Mouse (Mus musculus) layer of hippocampus, adult 2 months (tissue): ENCODE measurements around the gene Aatk. TPM values are rescaled to one million over a fixed set of nuclear protein-coding genes. Genes with fewer than 3 reads are reported as not detected.

ENCODE experiments used
- DNase-seq, 2 experiments: peaks; one replicate each; pipeline ENCODE4 v3.0.0; 2022; ENCODE audit warnings: low spot score in 2 of 2
- H3K27ac ChIP-seq: fragments of 200-600 bp; 2 replicates; pipeline ENCODE4 v1.8.1; 2022
- H3K4me3 ChIP-seq: fragments of 200-600 bp; 2 replicates; pipeline ENCODE4 v1.8.1; 2022; ENCODE audit warnings: mild to moderate bottlenecking
- CTCF ChIP-seq: fragments of 200-600 bp; conservative IDR thresholded peaks from 2 replicates; pipeline ENCODE4 v1.8.1; 2022; ENCODE audit warnings: antibody characterized with exemption, mild to moderate bottlenecking, moderate library complexity
- microRNA-seq, 2 experiments: library from miRNA; unstranded; fragments of <30 nt; microRNA quantifications; one replicate each; pipeline ENCODE4 v1.2.0; 2021
- total RNA-seq, 2 experiments: library from RNA; stranded (reverse); gene quantifications; 2 replicates each; pipeline ENCODE4 v1.2.3; 2021

Aatk gene
- total RNA-seq, 2 experiments from 2014 or later = 196 to 207 TPM

GRCm38 (mm10) chr11:119970021-119970851 lies 76.7 kb downstream of the Aatk start:
- H3K4me3 ChIP-seq = no peak overlapping the region
- peak overlapping the region; percentile 41; the same call in 1 of the 2 replicates for H3K27ac ChIP-seq
- no peak for TF ChIP-seq CTCF
- DNase-seq = no peak

- TF ChIP-seq CTCF = no peak
- DNase-seq = no peak
Measured at GRCm38 (mm10) chr11:119967892-119968291, 79.1 kb downstream of the Aatk start.

GRCm38 (mm10) chr11:119967401-119967800 lies 79.6 kb downstream of the Aatk start:
- Histone ChIP-seq H3K27ac (no peak overlapping the region; the same call in 1 of the 2 replicates), H3K4me3 (no peak overlapping the region)
- no peak for TF ChIP-seq CTCF
- DNase-seq = no peak

More at GRCm38 (mm10) chr11:119967892-119968291, 79.1 kb downstream of the Aatk start:
- no peak overlapping the region for H3K4me3 ChIP-seq
- no peak overlapping the region for H3K27ac ChIP-seq

GRCm38 (mm10) chr11:119966294-119966693 lies 80.7 kb downstream of the Aatk start:
- no peak overlapping the region for H3K4me3 ChIP-seq
- DNase-seq = no peak
- TF ChIP-seq CTCF = no peak
- 0 out of 2 replicates have a peak overlapping the region, but pooled peaks have one; percentile 3 for H3K27ac ChIP-seq

GRCm38 (mm10) chr11:119965053-119965452 lies 81.9 kb downstream of the Aatk start:
- peak overlapping the region; percentile 40 for H3K27ac ChIP-seq
- no peak for DNase-seq
- TF ChIP-seq CTCF = 0 out of 2 replicates have a peak, but pooled peaks have one; percentile 4
- H3K4me3 ChIP-seq = no peak overlapping the region

GRCm38 (mm10) chr11:119961511-119961910 lies 85.5 kb downstream of the Aatk start:
- DNase-seq = peak in 1 of 2 experiments; percentile 44
- peak overlapping the region; percentile 80 for H3K27ac ChIP-seq
- TF ChIP-seq CTCF = no peak
- peak overlapping the region; percentile 20; the same call in 1 of the 2 replicates for H3K4me3 ChIP-seq

- peak overlapping the region; percentile 80 for H3K27ac ChIP-seq
- no peak for TF ChIP-seq CTCF
Measured at GRCm38 (mm10) chr11:119960671-119961070, 86.3 kb downstream of the Aatk start.

GRCm38 (mm10) chr11:119959714-119960113 lies 87.3 kb downstream of the Aatk start:
- Histone ChIP-seq H3K4me3 (no peak overlapping the region), H3K27ac (peak overlapping the region; percentile 68)
- no peak for DNase-seq
- TF ChIP-seq CTCF = no peak

More at GRCm38 (mm10) chr11:119960671-119961070, 86.3 kb downstream of the Aatk start:
- H3K4me3 ChIP-seq = peak overlapping the region; percentile 20; the same call in 1 of the 2 replicates
- no peak for DNase-seq

GRCm38 (mm10) chr11:119958856-119959255 lies 88.1 kb downstream of the Aatk start:
- DNase-seq = no peak
- Histone ChIP-seq H3K27ac (peak overlapping the region; percentile 68), H3K4me3 (no peak overlapping the region)
- TF ChIP-seq CTCF = no peak

Small RNAs within 50 kb of the gene (microRNA-seq; reads per million reads assigned to microRNA genes)
- gene Gm25948 (0 reads per million in 2 experiments), gene Mir3065 (0 reads per million in 2 experiments), gene Mir338 (0 reads per million in 2 experiments)

Other genes with a start within 250 kb of the Aatk start
- 10 to 100 TPM; 34.7 to 45.9 TPM for gene Chmp6, start 133.7 kb downstream of the Aatk start, total RNA-seq
- gene Baiap2, start 104.4 kb downstream of the Aatk start, total RNA-seq = 100 to 1,000 TPM; 244 to 257 TPM
- gene Cep131, start 39.7 kb upstream of the Aatk start, total RNA-seq = 10 to 100 TPM; 35.6 to 37.0 TPM
- 10 to 100 TPM; 16.3 to 17.1 TPM for gene Tepsin, start 51.6 kb upstream of the Aatk start, total RNA-seq
- 10 to 100 TPM; 35.2 to 46.9 TPM for gene Ndufaf8, start 51.8 kb upstream of the Aatk start, total RNA-seq
- gene Slc38a10, start 104.2 kb upstream of the Aatk start, total RNA-seq = 10 to 100 TPM; 86.1 to 86.5 TPM
- 10 to 100 TPM; 19.9 to 20.7 TPM for gene Bahcc1, start 185.8 kb upstream of the Aatk start, total RNA-seq